Mouse (Mus musculus): Measurements from ENCODE around the gene Srek1. TPM values are rescaled to one million over a fixed set of nuclear protein-coding genes. Genes with fewer than 3 reads are reported as not detected.

Gene Srek1
- polyA plus RNA-seq, 1 experiment from 2014 or later: 109 TPM

DNA sequence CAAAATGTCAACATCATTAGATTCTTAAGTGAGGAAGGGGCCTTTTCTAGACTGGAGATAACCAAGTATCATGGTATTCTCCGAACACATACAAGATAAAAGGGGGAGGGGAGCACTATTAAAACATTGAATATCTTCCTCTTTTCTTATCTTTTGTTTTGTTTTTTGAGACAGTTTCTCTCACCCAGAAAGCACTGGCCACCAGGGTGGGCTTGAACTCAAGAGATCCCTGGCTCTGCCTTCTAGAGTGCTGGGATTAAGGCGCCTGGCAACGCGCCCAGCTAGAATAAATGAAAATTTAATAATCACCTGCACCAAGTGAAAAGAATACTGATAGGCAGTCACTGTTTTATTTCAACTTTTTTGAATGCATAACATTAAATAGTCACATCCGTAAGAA, 1.5 kb downstream of the Srek1 start:
- 70% methylated on average over 5 of the region's 5 CpGs for WGBS
- peaks cover 29% of the 10 kb centered on the region for H3K4me1 ChIP-seq
- no peak for DNase-seq (ENCODE audit: low spot score)
- peak overlapping the region; percentile 99 for H3K27ac ChIP-seq (replicated peaks)
- H3K4me3 ChIP-seq: peak overlapping the region; percentile 78
- H3K9me3 ChIP-seq: no peaks in the 10 kb centered on the region
- peaks cover 21% of the 10 kb centered on the region for H3K36me3 ChIP-seq (replicated peaks)
- no peaks in the 10 kb centered on the region for H3K27me3 ChIP-seq (replicated peaks; ENCODE audit: low read depth, poor library complexity, severe bottlenecking)

GRCm38 (mm10) chr13:103770821-103771220, 3.6 kb downstream of the Srek1 start:
- DNase-seq (ENCODE audit: low spot score): no peak
- no peaks in the 10 kb centered on the region for H3K9me3 ChIP-seq
- H3K27ac ChIP-seq (replicated peaks): no peak overlapping the region
- H3K4me3 ChIP-seq: no peak overlapping the region
- peaks cover 29% of the 10 kb centered on the region for H3K4me1 ChIP-seq
- H3K36me3 ChIP-seq (replicated peaks): peaks cover 41% of the 10 kb centered on the region
- no peaks in the 10 kb centered on the region for H3K27me3 ChIP-seq (replicated peaks; ENCODE audit: low read depth, poor library complexity, severe bottlenecking)

GRCm38 (mm10) chr13:103767935-103768334, 6.5 kb downstream of the Srek1 start:
- Histone ChIP-seq H3K4me1 (peaks cover 21% of the 10 kb centered on the region), H3K36me3 (replicated peaks) (peaks cover 58% of the 10 kb centered on the region), H3K4me3 (no peak overlapping the region), H3K9me3 (no peaks in the 10 kb centered on the region), H3K27ac (replicated peaks) (no peak overlapping the region), H3K27me3 (replicated peaks; ENCODE audit: low read depth, poor library complexity, severe bottlenecking) (no peaks in the 10 kb centered on the region)
- no peak for DNase-seq (ENCODE audit: low spot score)
- WGBS: 86% methylated on average over 5 of the region's 5 CpGs

DNA sequence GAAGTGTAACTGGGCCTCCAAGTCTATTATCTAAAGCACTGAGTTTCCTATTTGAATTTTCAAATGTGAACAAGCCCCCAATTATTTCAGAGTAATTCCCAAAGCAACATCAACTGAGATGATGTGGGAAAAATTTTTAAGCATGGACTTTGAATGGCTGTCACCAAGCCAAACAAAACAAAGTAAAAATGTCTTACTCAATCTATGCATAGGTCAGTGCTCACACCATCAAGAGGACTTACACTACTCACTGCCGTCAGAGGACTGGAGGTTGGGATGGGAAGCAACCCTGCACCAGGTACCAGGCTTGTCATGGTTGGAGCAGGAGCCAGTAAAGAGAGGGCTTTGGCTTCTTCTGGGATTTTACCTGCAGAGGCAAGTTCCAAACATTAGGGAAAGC, 10.8 kb downstream of the Srek1 start:
- no peak overlapping the region for H3K4me3 ChIP-seq
- H3K9me3 ChIP-seq: no peaks in the 10 kb centered on the region
- no peaks in the 10 kb centered on the region for H3K27me3 ChIP-seq (replicated peaks; ENCODE audit: low read depth, poor library complexity, severe bottlenecking)
- no peaks in the 10 kb centered on the region for H3K4me1 ChIP-seq
- no peak overlapping the region for H3K27ac ChIP-seq (replicated peaks)
- DNase-seq (ENCODE audit: low spot score): no peak
- WGBS: 88% methylated on average over 1 of the region's 1 CpGs
- peaks cover 82% of the 10 kb centered on the region for H3K36me3 ChIP-seq (replicated peaks)

GRCm38 (mm10) chr13:103761971-103762370, 12.4 kb downstream of the Srek1 start:
- Histone ChIP-seq H3K4me1 (no peaks in the 10 kb centered on the region), H3K4me3 (no peak overlapping the region), H3K36me3 (replicated peaks) (peaks cover 88% of the 10 kb centered on the region), H3K27ac (replicated peaks) (no peak overlapping the region), H3K9me3 (no peaks in the 10 kb centered on the region), H3K27me3 (replicated peaks; ENCODE audit: low read depth, poor library complexity, severe bottlenecking) (no peaks in the 10 kb centered on the region)
- no peak for DNase-seq (ENCODE audit: low spot score)
- 95% methylated on average over 10 of the region's 10 CpGs for WGBS

- whole genome bisulfite sequencing: 80% methylated on average over 3 of the region's 3 CpGs
- DNase-seq (ENCODE audit: low spot score): no peak
- Histone ChIP-seq H3K27ac (replicated peaks) (no peak overlapping the region), H3K36me3 (replicated peaks) (peaks cover 96% of the 10 kb centered on the region), H3K4me3 (no peak overlapping the region), H3K4me1 (no peaks in the 10 kb centered on the region), H3K9me3 (no peaks in the 10 kb centered on the region), H3K27me3 (replicated peaks; ENCODE audit: low read depth, poor library complexity, severe bottlenecking) (no peaks in the 10 kb centered on the region)
Measured at GRCm38 (mm10) chr13:103751421-103751820, 23.0 kb downstream of the Srek1 start.

DNA sequence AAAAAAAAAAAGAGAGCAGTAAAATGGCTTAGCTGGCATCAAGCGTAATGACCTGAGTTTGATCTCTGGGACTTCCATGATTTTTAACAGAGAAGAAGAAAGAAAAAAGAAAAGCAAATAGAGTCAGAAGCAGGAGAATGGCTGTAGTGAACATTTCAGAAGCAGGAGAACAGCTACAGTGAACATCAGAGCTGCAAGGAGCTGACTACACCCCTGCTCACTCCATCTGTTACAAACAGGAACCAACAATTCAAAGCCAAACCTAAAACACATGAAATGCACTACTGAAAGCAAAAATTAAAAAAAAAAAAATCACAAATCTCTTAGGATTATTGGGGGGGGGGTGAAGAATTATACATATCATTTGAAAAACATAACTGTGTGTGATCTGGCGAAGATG, 28.7 kb downstream of the Srek1 start:
- no peaks in the 10 kb centered on the region for H3K9me3 ChIP-seq
- no peaks in the 10 kb centered on the region for H3K4me1 ChIP-seq
- no peak overlapping the region for H3K4me3 ChIP-seq
- no peak overlapping the region for H3K27ac ChIP-seq (replicated peaks)
- H3K27me3 ChIP-seq (replicated peaks; ENCODE audit: low read depth, poor library complexity, severe bottlenecking): no peaks in the 10 kb centered on the region
- H3K36me3 ChIP-seq (replicated peaks): peaks cover 99% of the 10 kb centered on the region
- DNase-seq (ENCODE audit: low spot score): no peak
- WGBS: 97% methylated on average over 2 of the region's 2 CpGs

DNA sequence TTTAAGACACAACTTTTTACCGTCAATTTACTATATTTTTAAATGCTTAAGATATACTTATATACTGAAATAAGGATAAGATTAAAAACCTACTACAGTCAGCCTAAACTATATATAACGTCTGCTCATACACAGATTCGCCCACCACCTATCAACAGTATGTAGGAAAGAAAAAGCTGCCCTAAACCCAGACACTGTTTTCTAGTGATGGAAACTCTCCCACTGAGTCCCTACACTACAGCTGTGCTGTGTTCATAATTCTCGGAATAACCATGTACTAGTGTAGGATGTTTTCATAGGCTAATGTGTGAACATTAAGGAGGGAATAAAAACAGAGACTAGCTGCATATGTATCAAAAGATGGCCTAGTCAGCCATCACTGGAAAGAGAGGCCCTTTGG, 29.2 kb downstream of the Srek1 start:
- H3K36me3 ChIP-seq (replicated peaks): peaks cover 98% of the 10 kb centered on the region
- no peak for DNase-seq (ENCODE audit: low spot score)
- no peaks in the 10 kb centered on the region for H3K4me1 ChIP-seq
- no peaks in the 10 kb centered on the region for H3K9me3 ChIP-seq
- H3K4me3 ChIP-seq: no peak overlapping the region
- WGBS: 94% methylated on average over 4 of the region's 4 CpGs
- no peaks in the 10 kb centered on the region for H3K27me3 ChIP-seq (replicated peaks; ENCODE audit: low read depth, poor library complexity, severe bottlenecking)
- H3K27ac ChIP-seq (replicated peaks): no peak overlapping the region

DNA sequence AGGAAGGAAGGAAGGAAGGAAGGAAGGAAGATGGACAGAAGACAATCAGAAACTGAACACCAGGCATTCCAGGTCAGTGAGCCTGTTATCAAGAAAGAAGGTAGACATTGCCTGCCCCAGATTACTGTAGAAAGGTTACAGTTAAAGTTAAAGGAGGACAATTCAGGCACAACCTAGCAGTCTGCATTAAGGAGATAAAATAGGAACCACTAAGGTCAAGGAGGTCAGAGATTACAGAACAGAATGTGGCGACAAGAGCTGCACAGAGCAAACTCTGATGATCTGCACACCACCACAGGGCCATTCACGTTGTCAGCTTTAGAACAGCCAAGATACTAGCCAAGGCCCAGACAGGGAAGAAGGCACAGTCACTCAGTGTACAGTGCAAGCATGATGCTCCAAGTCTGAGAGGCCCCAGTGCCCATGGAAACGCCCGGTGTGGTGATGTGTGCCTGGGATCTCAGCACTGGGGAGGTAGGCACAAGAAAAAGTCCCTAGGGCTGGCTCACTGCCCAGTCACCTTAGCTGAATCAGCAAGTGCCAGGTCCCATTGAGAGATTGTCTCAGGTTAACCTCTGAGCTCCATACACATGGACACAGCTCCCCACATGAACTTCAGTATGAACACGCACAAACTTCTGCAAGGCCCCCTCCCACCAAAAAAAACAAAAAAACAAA, 38.9 kb downstream of the Srek1 start:
- H3K27me3 ChIP-seq (replicated peaks; ENCODE audit: low read depth, poor library complexity, severe bottlenecking): no peaks in the 10 kb centered on the region
- peaks cover 78% of the 10 kb centered on the region for H3K36me3 ChIP-seq (replicated peaks)
- H3K9me3 ChIP-seq: no peaks in the 10 kb centered on the region
- H3K27ac ChIP-seq (replicated peaks): no peak overlapping the region
- H3K4me3 ChIP-seq: no peak overlapping the region
- H3K4me1 ChIP-seq: peaks cover 5% of the 10 kb centered on the region; the same call in 1 of the 2 replicates
- WGBS: 92% methylated on average over 5 of the region's 5 CpGs
- DNase-seq (ENCODE audit: low spot score): no peak

GRCm38 (mm10) chr13:103726872-103727271, 47.5 kb downstream of the Srek1 start:
- WGBS: 89% methylated on average over 2 of the region's 2 CpGs
- H3K36me3 ChIP-seq (replicated peaks): peaks cover 7% of the 10 kb centered on the region

GRCm38 (mm10) chr13:103711406-103712025, 62.9 kb downstream of the Srek1 start:
- Histone ChIP-seq H3K4me3 (no peak overlapping the region), H3K27me3 (replicated peaks; ENCODE audit: low read depth, poor library complexity, severe bottlenecking) (no peaks in the 10 kb centered on the region), H3K9me3 (no peaks in the 10 kb centered on the region), H3K36me3 (replicated peaks) (no peaks in the 10 kb centered on the region), H3K27ac (replicated peaks) (peak overlapping the region; percentile 70), H3K4me1 (peaks cover 21% of the 10 kb centered on the region)
- peak; percentile 41 for DNase-seq (ENCODE audit: low spot score)
- 61% methylated on average over 11 of the region's 11 CpGs for WGBS

More at GRCm38 (mm10) chr13:103726872-103727271, 47.5 kb downstream of the Srek1 start:
- Histone ChIP-seq H3K9me3 (no peaks in the 10 kb centered on the region), H3K27me3 (replicated peaks; ENCODE audit: low read depth, poor library complexity, severe bottlenecking) (no peaks in the 10 kb centered on the region), H3K27ac (replicated peaks) (no peak overlapping the region), H3K4me1 (no peaks in the 10 kb centered on the region), H3K4me3 (no peak overlapping the region)
- DNase-seq (ENCODE audit: low spot score): no peak

GRCm38 (mm10) chr13:103710359-103710781, 64.0 kb downstream of the Srek1 start:
- H3K27ac ChIP-seq (replicated peaks): peak overlapping the region; percentile 70; the same call in 1 of the 2 replicates
- H3K4me3 ChIP-seq: no peak overlapping the region
- peaks cover 21% of the 10 kb centered on the region for H3K4me1 ChIP-seq
- H3K9me3 ChIP-seq: no peaks in the 10 kb centered on the region
- no peaks in the 10 kb centered on the region for H3K36me3 ChIP-seq (replicated peaks)
- 55% methylated on average over 7 of the region's 7 CpGs for WGBS
- H3K27me3 ChIP-seq (replicated peaks; ENCODE audit: low read depth, poor library complexity, severe bottlenecking): no peaks in the 10 kb centered on the region
- DNase-seq (ENCODE audit: low spot score): peak; percentile 62

GRCm38 (mm10) chr13:103705436-103705978, 68.9 kb downstream of the Srek1 start:
- Histone ChIP-seq H3K36me3 (replicated peaks) (no peaks in the 10 kb centered on the region), H3K9me3 (no peaks in the 10 kb centered on the region), H3K4me1 (peaks cover 15% of the 10 kb centered on the region), H3K27me3 (replicated peaks; ENCODE audit: low read depth, poor library complexity, severe bottlenecking) (no peaks in the 10 kb centered on the region), H3K27ac (replicated peaks) (no peak overlapping the region), H3K4me3 (no peak overlapping the region)
- 77% methylated on average over 6 of the region's 6 CpGs for WGBS
- peak; percentile 7 for DNase-seq (ENCODE audit: low spot score)

Data from embryonic facial prominence, embryonic 10.5 days (tissue).